Mouse (Mus musculus): Measurements from ENCODE around the gene Bcdin3d.
"Not testable (repeated sequence)": the region's sequence is repeated elsewhere in the genome, so short reads cannot be mapped to it uniquely, and the experiment has no call there.

Gene Bcdin3d

DNA sequence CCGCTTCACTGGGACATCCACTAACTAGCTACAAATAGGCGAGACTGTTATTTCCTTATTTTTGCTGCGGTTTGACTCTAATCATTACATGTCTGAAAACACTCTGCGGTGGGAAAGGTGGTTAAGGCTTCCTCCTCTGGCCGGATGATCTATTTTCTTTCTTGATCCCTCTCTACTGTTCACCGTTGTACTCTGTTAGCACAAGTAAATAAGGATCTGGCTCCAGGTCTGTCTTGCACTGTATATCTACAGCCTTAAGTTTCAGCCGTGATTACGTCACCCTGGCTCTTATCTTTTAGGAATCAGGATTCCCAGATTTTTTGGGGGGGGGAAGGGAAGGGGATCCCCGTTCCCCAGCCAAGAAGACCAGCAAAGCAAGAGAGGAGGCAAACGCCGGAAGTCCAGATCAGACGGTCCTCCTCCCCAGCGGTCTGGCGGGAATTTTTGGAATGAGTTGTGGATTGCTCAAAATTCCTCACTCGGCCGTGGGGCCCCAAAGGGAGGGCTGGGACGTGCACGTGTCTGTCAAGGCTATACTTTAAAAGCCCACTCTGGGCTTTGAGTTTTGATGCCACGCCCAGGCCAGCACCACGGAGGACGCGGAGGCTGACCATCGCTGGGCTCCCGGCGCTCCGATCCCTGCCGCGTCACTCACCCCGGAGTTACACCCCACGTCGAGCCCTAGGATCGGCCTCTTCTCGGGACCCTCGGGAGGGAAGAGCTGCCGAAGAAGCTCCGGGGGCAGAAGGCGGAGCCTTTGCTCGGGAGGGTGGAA, 542 bp downstream of the Bcdin3d start:
- DNase-seq (ENCODE audit: low read depth, low spot score) = peak; percentile 96

DNA sequence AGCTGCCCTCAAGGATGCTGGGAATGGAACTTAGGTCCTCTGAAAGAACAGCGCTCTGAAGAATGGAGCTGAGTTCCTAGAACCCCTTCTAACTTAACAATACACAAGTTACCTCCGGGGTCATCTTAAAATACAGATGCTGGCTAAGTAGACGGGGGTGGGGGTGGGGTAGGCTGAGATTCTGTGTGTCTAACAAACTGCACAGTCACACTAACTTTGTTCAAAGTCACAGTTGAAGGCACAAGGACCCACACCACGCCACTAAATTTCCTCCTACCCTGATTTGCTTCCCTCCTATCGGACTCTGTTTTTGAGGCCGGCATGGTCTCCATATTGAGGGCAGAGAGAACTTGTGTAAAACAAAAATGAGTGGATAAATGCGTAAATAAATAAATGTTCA, 1.6 kb downstream of the Bcdin3d start:
- DNase-seq (ENCODE audit: low read depth, low spot score) = no peak

DNA sequence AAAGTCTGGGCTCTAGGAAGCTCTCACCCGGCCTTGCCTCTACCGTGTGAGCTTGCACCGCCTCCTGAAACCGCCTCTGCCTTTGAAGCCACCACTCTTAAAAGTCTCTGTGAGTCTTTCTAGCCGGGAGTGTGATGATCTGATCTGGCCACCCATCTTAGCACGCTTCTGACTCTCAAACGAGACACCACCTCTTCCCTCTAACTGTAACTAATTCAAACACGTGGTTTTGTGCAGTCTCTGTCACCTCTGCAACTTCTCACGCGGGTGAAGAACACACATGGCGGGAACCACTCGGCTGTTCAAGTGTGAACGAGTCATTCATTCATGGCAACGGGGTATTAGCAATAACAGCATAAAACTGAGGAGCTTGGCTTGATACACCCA, 2.9 kb downstream of the Bcdin3d start:
- no peak for DNase-seq (ENCODE audit: low read depth, low spot score)

DNA sequence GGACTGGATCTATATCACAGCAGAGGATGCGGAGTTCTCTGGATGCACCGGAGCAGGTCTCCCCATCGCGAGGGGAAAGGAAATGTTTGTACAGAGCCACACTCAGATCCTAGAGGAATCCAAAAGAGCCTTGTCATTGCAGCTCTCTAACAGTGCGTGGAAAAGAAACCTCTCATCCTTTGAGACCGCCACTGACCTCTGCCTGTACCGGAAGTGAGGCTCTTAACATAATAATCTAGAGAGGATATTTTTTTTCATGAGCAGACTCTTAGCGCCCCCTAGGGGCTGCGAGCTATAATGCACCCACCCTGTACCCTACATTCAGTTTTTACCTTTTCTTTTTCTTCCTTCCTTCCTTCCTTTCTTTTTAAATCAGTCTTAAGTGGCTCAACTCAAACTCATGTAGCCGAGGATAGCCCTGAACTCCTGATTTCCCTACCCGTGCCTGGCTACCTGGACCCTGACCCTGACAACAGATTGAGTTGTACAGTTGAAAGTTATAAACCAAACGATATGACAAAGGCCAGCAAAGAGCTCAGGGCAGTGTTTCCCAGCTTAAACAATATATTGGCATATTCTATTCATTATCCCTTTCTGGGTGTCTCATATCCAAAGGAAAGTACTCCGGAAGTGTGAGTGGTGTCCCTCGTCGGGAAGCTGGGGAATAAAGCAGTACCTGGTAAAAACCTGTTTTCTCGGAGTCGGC, 3.4 kb downstream of the Bcdin3d start:
- peak; percentile 73 for DNase-seq (ENCODE audit: low read depth, low spot score)

DNA sequence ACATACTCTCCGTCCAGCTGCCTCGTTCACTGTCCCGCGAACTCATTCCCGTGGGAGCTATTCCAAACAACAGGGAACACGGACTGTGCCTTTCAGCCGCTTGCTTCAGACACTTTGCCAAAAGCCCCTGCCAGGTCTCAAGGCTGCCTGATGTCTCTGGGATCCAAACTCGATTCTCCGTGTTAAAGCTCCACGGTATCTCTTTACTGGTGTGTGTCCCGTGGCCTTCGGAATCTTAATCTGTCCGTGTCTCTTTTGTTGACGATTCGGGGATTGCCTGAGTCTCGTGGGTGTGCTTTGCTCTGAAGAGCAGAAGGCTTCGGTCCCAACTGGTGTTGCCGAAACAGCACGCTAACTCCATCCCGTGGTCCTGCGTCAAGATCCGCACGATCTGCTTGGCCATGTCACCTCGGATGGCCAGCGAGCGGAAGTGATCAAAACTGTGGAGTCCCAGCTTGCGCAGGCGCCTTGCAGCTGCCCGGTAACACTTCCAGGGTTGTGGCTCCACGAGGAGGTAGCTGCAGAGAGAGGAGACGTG, 4.2 kb downstream of the Bcdin3d start:
- DNase-seq (ENCODE audit: low read depth, low spot score) = no peak

DNA sequence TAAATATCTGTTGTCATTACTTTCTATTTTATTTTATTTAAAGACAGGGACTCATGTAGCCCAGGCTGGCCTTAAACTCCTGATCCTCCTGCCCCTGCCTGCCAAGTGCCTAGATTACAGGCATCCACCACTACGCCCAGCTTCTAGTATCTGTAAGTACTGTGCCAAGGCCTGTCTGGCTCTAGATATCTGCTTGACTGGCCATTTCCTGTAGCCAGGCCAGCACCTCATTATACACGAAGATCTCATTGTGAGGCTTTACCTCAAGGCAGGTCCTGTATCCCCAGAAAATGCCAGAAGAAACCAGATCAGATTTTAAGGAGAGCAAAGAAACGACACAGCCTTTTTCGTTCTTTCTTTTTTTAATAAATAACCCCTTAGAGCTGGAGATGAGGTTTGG, 4.8 kb downstream of the Bcdin3d start:
- no peak for DNase-seq (ENCODE audit: low read depth, low spot score)

DNA sequence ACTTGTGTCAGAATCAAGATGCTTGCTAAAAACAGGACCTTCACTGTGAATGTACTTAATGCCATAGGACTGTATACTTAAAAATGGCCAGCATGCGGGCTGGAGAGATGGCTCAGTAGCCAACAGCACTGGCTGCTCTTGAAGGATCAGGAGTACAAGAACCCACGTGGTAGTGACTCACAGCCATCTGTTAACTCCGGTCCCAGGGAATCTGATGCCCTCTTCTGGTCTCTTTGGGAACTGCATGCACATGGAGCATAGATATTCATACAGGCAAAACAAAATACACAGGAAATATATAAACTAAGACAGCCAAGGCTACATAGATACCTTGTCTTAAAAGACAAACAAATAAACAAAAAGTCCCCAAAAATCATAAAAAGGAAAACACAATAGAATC, 5.5 kb downstream of the Bcdin3d start:
- peak; percentile 97 for DNase-seq (ENCODE audit: low read depth, low spot score)

DNA sequence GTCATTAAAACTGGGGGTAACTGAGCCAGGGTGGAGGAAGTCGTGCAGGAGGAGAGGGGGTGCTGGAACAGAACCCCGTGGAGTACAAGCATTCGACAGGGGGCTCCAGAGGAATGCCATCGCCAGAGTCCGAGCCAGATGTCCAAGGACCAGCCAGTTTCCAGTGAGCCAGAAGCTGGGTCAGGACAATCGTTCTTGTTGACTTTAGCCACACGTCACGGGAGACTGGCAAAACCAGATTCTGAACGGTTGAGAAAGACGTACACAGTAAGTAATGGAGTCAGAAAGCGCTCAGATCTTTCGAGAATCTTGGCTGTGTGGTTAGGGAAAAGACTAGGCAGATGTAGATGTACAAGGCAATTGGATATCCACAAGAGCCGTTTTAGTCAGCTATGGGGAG, 11.3 kb downstream of the Bcdin3d start:
- DNase-seq (ENCODE audit: low read depth, low spot score) = no peak

DNA sequence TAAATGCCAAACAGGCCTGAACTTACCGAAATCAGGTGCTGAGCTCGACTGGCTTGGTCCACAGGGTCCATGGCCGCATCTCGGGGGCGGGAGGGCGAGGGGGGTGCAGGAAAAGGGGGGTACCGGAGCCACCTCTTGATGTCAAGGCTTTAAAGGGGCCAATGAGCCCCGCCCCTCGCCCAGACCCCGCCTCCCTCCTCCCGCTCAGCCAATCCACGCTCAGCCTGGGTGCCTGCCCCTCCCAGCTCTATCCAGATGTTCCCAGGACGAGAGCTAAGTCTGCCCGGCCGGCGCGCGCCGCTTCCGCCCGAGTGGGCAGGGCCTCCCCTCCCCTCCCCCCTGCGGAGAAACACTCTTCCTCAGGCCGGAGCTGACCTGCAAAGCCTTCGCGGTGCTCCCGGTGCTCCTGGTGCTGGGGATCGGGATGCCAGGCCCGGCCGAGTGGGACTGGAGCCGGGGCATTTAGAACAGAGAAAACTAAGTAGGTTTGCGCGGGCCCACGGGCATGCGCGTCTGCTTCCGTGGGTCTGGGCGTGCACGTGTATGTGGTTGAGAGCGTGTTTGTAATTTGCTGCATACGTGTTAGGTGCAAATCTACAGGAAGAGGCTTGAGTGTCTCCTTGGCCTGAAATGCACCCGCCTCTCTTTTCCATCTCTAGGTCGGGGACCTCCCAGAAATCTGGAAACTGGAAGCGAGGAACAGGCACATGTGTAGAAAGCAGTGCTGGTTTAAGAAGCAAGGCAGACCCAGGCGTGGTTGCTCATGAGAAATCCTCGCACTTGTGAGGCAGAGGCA, 16.7 kb downstream of the Bcdin3d start, which contains the start of gene Nckap5l:
Gene Nckap5l, minus strand, starts transcription at position 143 of the 796 bp plus-strand sequence.
- DNase-seq (ENCODE audit: low read depth, low spot score) = peak; percentile 96

DNA sequence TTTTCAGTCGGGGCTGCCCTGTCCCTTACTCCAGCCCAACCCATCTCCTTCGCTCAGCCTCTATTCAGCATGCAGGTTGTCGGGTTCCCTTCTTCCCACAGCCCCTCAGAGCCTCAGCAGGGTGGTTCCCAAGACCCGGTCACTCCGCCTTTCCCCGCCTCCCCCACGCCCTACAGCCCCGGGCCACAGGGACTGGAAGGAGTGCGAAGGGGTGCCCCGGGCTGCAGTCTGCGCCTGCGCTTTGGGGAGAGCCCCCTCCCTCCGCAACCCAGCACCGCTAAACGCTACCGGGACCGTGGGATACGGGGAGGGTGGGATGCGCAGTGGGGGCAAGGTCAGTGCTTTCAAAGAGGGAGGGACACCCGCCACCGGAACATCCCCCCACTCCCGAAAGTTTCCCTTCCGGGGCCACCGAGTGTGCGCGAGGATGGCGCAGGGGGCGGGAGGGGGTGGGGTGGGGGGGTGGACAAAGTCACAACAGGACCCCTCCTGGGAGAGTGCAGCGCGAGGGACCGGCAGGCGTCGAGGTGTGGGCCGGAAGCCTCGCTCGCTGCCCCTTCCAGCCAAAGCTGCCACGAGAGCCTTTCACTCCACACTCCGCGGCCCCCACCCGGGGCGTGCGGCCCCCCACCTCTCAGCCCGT, 17.4 kb downstream of the Bcdin3d start:
- DNase-seq (ENCODE audit: low read depth, low spot score) = peak; percentile 64

DNA sequence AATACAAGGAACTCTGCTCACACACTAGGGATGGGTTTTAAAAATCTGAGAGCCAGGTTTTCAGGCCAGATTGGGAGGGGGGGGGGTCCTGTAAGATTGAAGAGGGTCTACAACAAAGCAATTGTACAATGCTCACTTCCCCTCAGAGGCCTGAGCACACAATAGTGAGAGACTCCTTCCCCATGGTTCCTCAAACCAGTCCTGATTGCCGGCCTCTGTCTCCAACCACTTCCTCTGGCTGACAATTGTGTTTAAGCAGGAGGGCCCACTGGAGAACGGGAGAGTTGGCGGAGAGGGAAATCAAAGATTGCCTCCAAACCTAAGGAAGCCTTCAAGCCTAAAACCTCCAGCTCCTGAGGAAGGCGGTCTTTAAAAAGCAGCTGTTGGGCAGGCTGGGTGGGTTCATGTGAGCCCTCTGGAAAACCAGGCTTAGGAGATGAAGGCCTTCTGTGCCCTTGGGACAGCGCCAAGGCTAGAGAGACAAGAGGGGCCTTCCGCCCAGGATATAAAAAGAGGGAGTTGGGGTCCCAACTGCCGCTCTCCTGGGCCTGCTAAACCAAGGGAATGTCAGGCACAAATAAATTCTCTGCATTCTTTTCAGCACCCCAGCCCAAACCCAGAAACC, 18.1 kb downstream of the Bcdin3d start:
- DNase-seq (ENCODE audit: low read depth, low spot score) = no peak

DNA sequence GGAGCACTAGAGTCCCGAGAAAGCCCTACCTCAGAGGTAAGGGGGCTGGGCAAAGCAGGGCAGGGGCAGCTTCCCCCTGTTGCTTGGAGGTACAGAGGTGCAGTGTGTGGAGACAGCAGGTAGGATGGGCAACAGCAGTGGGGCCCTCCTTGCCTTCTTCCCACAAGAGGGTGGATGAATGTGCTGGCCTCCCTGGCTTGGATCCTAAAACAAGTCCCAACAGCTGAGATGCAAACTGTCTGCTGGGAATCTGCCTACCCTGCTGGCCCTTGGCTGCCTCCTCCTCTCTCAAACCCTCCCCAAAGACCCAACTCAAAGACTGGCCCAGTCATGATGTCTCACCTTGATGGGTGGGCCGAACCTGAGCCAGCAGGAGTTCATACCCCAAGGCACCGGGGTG, 19.1 kb downstream of the Bcdin3d start:
- no peak for DNase-seq (ENCODE audit: low read depth, low spot score)

DNA sequence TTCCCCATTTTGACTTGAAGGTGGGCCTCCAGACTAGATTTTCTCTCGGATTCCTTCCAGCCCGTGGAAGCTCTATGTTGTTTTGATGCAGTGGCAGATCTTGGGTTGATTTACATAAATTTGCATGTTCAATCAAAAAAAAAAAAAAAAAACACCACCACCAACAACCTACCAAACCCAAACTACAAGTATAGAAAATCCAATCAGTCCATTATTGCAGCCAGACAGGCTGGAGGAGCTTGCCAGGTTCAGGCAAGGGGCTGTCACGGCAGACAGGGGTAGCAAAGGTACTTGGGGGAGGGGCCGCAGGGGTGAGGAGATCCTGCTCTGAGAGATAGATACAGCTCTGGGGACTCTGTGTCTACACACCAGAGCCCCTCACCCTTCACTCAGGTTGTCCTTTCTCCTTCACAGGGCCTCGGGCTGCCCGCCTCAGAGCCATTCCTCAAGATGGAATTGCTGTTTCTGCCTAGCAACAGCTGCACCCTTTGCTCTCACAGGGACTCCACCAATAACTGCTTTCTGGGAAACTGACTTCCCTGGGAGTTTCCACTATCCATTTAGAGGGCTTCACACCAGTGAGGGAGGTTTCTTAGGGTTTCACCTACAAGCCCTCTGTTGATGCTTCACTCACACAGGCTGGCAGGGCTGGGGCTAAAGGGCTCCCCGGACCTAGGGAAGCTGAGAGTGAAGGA, 19.8 kb downstream of the Bcdin3d start:
- DNase-seq (ENCODE audit: low read depth, low spot score) = no peak

DNA sequence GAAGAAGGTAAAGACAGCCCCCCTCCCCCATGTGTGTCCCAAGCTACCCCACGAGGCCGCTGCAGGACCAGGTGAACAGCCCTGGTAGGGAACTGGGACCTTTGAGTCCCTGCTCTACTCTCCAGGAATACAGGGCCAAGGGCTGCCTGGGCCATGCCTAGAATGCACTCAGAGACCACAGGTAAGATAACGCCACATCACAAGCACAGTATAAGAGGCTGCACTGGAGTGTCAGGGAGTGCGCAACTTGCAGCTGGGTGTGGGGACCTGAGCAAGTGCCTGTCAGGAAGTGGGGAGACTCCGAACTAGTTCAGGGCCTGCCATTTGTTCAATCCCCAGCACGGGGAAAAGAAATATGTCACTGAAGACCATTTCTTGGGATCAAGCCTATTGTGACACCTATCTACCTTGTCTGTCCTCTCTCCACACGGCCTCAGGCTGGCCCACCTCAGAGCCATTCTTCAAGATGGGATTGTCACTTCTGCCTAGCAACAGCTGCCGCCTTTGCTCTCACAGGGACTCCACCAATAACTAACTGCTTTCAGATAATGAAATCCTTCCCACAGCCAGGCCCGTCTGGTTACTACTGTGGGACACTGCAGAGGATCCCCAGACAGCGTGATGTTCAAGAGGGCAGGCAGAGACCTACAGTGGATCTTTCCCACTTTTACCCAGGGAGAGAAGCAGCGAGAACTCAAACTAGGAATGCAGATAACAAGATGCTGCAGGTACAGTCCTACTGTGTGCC, 21.2 kb downstream of the Bcdin3d start:
- no peak for DNase-seq (ENCODE audit: low read depth, low spot score)

DNA sequence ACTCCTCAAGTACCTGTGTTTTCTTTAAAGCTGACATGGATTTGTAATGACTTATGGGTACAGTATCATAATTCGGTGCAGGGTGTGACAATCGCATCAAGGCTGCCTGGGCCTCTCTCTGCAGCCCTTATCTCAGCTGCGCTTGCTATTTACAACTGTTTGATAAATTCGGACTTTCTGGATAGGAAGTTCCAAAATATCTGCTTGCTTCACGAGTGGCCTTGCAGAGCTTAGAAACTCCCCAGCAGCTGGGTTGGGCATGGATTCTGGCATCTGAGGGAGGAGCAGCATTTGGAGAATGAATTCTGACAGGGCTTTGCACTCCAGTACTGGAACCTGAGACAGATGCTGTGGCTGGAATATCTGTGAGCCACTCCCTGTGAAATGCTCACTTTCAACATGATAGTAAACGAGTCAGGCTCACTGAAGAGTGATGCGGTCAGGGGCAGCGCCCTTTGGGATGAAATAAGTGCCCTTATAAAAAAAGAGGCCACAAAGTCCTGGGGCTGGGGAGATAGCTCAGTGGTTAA, 24.7 kb downstream of the Bcdin3d start:
- DNase-seq (ENCODE audit: low read depth, low spot score) = no peak

DNA sequence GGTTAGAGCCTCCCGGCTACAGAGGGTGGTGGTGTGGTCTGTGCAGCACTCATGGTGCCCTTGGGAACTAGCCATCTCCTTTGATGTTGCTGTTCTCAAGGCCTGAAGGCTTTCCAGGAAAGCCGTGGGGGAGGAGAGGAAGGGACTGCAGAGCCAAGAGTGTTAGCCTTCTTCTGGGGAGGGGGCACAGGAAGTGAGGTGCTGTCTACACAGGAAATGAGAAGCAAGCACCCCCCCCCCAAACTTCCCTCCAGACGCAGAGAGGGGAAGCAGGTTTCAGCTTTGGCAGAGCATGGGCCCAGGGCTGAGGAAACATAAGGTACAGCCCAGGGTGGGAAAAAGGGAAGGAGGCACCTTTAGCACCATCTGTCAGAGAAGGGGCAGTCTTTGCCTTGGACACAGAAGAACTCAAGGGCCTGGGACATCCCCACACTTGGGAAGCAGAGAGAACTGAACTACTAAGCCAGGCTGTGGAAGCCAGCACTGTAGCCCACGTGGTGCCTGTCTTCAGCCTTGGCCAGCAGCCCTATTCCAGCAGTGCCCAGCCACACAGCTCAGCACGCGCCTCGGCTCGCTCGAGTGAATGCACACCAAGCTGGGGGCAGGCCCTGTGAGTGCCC, 25.3 kb downstream of the Bcdin3d start:
- DNase-seq (ENCODE audit: low read depth, low spot score) = no peak

DNA sequence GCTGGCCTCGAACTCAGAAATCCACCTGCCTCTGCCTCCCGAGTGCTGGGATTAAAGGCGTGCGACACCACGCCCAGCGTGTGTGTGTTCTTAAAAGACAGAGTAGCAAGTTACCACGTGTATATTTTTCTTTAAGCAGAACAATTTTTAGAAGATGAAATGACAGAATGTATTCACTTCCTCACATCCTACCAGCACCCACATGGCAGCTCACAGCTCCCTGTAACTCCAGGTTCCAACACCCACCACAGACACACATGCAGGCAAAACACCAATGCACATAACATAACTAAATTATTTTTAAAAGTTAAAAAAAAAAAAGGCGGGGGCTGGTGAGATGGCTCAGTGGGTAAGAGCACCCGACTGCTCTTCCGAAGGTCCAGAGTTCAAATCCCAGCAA, 28.4 kb downstream of the Bcdin3d start:
- DNase-seq (ENCODE audit: low read depth, low spot score) = not testable (repeated sequence)

DNA sequence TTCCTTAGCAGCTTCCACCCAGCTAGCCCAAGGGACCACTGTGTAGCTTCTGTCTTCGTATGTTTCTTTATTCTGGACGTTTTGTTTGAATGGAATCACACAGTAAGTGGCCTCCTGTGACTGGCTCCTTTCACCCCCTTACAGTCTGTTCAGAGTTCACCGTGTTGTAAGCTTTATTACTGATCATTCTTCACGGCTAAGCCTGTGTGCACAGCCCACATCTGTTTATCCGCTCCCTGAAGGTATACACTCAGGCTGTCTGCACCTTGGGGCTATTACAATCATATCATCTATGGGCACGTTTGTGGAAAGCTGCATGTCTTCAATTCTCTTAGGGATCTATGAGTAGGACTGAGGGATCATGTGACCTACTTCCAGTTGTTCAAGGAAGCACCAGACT, 29.0 kb downstream of the Bcdin3d start:
- DNase-seq (ENCODE audit: low read depth, low spot score) = no peak

DNA sequence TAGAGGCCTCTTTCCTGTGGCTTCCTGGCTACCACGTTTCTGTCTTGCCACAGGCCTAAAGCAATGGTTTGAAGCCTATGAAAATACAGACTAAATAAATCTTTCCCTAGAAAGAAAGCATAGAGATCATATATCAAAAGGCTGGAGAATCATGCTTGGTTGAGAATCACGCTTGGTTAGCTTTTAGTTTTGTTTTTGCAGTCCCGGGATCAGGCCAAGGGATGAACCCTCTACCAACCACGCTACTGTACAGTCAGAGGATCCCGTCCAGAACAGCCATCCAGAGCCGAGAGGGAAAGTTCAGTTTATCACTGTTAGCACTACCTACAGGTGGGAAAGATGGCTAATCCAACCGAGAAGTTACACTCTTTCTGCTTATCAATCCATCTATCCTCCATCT, 32.2 kb downstream of the Bcdin3d start:
- no peak for DNase-seq (ENCODE audit: low read depth, low spot score)
